Mouse (Mus musculus) megakaryocyte-erythroid progenitor cell, adult 5-6 weeks (primary cell): ENCODE data around the gene Tlnrd1. TPM values are rescaled to one million over a fixed set of nuclear protein-coding genes. Genes with fewer than 3 reads are reported as not detected.

ENCODE experiments used
- ATAC-seq: replicated peaks from 2 replicates; pipeline ENCODE4 v1.8.0; 2016; ENCODE audit warnings: mild to moderate bottlenecking, inconsistent platforms; ENCODE audit not compliant: severe bottlenecking, poor library complexity, low FRiP score, low TSS enrichment
- total RNA-seq, 2 experiments: library from RNA; stranded (forward) in 1 of 2; stranded (reverse) in 1 of 2; fragments of 200-1000, 215-1000 nt in 1 of 2; fragments of >200 nt in 1 of 2; fragmentation: Nextera tagmentation in 1 of 2; gene quantifications; 2 replicates each; pipeline ENCODE4 v1.2.3; 2014 to 2017

Tlnrd1 gene
- total RNA-seq, 2 experiments from 2014 or later = 7.8 to 11.3 TPM

DNA sequence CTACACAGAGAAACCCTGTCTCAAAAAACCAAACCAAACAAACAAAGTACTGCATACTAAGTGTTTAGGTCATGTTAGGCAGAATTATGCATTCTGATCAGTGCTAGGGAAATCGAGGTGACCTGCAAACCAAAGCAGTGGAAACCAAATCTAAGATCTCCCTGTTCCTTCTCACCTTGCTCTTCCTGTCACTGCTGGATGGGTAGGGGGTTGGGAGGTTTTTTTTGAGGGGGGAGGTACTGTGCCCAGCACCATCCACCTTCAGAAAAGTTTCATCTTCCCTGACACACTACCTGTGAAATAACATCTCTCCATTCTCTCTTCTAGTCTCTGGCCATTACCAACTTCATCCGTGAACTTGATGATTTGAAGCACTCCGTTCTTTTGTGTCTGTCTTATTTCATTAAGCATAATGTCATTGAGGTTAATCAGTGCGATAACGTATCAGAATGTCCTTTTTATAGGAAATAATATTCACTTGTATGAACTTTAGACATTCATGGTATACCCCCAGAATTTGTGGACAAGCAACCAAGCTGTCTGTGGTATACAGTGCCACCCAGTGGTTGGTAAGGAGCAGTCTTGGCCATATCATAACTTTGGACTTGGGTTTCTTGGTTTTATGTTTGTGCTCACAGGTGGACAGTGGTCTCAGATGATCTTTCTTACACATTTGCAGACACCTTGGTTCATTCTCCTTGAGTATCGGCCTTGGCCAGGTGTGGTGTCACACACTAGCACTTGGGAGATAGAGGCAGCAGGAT, 2.4 kb upstream of the Tlnrd1 start:
- no peak for ATAC-seq

DNA sequence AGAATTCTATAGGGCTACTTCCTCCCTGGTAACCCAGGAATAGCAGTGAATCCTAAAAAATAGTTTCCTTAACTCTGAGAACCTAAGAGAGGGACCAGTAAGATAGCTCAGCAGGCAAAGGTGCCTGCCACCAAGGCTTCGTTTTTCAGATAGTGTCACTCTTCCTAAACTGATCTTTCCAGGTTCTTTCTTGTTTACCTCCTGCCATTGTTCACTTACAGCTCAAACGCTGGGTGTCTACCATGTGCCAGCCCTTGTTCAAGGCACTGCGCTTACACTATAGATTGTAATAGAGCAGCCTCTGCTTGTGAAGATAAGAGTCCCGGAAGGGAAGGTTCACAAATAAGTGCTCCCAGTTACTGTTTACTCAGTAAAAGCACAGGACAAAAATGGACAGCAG, 1.7 kb upstream of the Tlnrd1 start:
- peak; percentile 63 for ATAC-seq

DNA sequence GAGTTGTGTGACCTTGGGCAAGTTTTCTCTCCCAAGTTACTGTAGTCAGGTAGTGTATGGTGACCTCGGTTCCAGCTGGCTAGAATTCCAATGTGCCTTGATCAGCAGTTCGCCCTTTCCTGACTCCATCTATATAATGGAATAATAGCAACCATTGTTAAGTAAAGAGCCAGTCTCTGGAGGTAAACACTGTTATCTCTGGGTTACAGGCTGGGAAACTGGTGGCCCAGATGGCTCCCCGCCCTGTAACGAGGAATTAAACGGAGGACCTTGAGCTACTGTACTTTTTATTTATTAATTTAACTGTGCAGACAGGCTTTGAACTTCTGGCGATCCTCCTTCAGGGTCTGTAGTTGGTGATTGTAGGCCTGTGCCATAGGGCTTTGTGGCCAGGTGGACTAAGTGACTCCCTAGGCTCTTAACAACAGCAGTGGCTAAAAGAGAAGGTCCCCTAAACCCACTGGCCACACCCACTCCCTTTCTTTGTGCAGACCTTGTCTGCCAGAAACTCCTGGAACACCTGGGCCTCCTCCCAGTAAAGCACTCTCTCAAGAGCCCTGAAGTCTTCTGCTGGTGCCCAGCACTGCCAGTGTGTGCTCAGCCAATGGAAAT, 922 bp upstream of the Tlnrd1 start:
- ATAC-seq = peak; percentile 48

DNA sequence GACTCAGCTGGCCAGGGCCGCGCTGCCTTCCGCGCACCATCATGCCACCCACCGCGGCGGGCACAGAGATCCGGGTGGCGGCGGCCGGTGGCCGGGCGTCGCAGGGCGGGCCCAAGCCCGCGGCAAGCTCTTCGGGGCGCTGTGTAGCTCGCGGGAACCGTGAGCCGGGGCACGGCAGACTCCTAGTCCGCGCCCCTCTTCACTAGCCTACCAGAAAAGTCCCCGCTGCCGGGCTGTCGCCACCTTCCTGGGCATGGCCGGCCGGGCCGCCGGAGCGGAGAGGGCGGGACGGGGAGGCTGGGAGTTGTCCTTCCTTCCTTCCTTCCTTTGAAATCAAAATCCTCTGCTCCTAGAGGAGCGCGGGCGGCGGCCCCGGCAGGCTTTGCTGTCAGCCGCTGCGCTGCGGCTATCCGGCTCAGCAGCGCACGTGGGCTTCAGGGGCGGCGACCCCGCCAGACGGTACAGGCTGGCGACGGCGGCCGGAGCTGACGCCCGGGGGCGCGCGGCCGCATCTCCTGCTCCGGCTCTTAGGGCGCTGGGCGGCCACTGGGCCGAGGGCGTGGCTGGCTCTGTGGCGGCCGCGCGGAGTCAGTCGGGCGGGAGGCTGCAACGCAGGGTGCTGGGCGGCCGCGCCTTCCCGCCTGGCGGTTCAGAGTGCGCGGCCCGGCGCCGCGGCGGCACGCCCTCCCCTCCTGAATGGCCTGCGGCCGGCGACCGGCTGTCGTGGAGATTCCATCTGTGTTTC, 657 bp downstream of the Tlnrd1 start:
- ATAC-seq = peak; percentile 15

DNA sequence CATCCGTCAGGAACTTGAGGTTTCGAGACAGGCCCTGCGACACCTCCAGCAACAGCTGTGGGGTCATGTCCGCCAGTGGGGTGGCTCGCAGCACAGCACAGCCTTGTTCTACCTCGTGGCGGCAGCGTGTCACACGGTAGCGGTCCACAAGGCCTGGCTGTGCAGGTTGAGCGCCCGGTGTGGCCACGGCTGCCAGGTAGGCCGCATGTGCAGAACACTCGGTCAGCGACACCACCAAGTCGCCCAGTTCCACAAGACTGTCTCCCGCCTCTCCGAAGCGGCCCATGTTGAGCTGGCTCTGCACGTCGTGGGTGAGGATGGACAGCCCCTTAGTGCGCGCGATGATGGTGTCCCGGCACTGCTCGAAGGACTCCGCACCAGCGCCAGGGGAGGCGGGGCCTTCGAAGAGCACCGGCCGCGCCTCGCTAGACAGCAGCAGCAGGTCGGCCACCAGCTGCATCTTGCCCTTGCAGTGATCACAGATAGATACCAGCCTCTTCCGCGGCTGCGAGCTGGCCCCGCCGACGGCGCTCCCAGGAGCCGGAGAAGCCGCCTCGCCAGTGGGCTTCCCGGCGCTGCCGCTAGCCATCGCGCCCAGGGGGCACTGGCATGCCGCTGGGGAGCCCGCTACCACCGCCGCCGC, 1.4 kb downstream of the Tlnrd1 start:
- peak; percentile 40 for ATAC-seq

DNA sequence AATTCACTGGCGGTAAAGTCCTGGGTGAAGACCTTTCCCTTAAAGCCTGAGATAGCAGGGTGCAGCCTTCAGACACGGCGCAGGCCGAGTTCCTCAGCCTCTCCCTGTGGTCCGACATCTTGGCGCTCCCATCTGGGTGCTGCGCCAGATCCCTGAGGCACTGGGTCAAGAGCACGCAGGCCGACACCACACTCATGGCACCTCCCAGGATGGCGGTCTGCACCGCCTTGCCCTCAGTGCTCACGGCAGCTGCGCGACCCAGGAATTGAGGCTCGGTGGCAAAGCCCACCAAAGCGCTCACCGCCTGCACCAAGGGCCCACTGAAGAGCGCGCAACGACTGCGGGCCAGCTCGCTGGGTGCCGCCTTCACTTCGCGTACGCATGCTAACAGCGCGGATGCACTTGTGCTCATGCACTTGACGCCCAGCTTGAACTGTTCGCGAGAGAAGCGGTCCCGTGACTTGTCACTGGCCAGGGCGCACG, 1.9 kb downstream of the Tlnrd1 start:
- ATAC-seq = no peak

DNA sequence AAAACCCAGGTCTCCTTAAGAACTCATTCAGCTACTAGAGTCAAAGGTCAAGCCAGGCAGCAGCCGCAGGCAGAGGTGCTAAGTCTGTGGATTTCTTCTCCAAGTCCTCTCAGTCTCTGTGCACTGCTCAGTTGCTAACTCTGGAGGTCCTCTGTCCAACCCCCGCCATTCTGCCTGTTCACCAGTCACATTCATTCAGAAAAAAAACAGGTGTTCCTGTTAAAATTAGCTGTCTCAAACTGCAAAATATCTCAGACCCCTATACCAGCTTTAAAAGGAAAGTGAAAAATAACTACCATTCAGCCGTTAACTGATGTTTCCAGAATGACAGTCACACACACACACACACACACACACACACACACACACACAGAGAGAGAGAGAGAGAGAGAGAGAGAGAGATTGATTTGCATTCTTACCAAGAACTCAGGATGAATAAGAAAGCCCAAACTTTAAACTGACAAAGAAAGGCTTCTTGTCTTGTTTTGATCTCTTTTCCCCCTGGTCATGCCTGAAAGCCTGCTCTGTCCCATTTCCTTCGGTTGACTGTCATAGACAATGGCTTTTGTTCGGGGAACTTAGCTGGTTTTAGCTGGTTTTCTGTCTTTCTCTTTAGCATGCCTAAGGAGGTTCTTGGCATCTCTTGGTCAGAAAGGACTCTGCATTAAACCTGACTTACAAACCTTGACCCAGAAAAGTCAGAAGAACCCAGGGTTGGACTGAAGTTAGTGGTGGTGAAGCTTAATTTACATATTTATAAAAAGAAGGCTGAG, 5.2 kb downstream of the Tlnrd1 start:
- ATAC-seq = no peak

DNA sequence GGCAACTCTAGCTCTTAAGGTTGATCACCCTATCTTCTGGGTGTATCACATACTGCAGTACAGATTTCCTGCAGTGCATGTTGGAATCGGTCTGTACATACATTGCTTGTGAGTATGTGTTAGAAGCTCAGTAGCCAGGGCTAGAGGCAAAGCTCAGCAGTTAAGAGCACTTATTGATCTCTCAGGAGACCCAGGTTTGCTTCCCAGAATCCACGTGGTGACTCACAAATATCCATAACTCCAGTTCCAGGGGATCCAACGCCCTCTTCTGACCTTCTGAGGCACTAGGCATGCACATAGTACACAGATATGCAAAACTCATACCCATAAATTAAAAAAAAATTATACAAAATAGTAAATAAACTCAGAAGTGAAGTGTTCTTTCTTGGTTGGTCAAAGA, 7.0 kb downstream of the Tlnrd1 start:
- no peak for ATAC-seq

DNA sequence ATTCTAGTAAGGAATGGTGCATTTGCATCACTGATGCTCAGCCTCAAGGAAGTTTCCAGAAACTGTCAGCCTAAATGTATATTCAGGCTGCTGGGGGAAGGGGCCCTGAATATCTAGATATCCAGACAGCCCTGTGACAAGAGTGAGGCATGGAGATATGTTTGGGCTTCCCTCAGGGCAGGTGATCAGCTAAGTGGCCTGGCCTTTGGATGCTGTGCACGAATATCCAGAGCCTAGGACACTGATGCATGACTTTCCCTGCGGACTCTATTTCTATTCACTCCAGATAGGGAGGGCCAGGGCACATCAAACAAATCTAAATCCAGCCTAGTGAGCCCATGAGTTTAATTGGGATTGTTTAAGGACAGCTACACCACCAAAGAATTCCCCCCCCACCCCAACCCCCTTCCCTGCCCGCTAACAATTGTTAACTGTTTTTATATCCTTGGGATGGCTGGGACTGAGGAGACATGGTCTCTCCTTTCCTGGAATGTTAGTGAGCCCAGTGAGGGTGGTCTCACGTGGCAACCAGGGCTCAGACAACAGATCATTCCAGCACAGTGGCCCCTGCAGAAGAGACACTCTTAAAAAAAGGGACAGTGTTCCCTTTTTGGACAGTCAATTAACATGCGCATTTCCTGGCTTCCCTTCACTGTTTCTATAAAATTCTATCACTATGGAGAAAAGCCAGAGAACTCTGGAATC, 14.1 kb downstream of the Tlnrd1 start:
- ATAC-seq = no peak

DNA sequence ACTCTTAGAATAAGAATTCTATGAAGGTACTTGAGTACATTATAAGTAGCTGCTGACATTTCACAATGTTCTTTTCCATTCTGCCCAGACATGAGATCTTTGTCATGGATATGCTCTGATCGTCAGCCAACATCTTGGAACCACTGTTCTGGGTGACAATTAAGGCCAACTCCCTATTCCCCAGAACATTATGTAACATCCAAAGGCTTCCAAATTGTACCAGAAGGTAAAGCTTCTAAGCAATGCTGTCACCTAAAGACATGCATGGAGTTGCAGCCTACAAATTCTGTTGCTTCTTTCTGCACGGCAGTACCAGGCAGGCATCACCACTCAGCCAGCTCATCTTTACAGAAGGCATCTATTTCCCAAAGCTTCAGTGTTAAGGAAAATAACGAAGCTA, 15.9 kb downstream of the Tlnrd1 start:
- no peak for ATAC-seq

DNA sequence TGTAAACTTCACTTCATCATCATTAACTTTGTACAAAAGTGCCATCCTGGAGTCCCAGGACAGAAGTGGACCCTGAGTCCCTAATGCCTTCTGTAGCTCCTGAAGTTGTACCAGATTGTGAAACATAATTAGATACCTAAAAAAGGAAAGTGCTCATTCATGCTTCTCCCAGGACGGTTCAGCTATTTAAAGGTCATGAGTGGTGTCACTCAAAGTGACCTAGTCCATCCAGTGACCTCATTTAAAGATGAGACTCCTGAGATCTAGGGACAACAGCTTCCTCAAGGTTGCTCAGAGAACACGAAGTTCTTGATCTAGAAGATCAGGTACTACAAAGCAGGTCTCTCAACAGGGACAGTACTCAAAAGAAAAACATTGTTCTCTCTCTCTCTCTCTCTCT, 20.6 kb downstream of the Tlnrd1 start:
- ATAC-seq = no peak

DNA sequence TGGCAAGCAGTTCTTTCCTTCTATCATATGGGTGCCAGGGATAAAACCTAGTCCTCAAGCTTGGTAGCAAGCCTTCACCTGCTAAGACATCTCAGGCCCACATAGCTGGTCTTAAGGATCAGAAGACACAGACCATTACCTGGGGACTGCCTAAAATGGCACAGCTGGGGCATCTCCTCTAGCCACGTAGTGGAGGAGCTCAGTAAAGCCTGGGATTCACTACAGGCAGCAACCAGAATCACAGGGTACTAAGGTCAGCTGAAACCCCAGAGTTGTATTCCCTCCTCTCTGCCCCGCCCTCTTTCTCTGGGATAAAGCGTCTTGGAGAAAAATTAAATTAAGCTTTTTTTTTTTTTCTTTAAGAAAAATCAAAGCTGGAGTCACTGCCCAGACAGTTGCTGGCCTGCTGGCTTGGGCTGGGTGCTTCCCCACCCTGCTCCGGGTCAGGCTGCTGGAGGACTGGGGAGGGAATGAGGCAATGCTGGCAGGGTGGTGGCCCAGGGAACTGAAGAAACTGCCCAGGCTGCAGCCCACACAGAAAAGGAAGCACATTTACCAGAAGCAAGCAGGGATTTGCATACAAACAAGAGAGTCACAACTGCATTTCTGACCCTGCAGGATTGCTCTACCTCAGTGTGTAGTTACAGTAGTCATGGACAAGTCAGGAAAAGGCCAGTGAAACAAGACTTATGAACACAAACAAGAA, 24.6 kb downstream of the Tlnrd1 start:
- no peak for ATAC-seq

DNA sequence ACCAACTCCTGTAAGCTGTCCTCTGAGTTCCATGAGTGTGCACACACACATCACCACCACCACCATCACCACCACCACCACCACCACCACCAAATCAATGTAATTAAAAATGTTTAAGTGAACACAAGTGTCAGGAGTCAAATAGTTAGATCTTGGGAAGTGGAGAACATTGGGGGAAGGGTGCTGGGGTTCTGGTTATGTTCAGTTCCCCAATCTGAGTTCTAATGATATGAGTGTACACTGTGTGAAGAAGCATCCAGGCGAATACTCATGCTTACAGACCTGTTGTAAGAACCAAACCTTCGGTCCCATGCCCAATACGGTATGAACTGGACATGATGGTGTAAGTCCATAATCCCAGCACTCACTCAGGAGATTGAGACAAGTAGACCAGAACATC, 26.2 kb downstream of the Tlnrd1 start:
- no peak for ATAC-seq

DNA sequence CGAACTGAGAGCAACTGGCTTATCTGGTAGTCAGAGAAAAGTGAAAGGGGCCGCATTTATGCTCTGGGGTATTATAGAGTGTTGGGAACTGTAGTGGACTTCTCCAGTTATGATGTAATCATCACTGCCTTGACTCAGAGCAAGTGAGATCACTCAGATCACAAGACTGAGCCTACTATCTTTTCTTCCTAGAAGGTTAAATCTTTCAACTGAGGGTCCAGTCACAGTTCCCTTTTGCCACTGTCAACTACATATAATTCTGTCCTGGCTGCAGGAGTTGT, 27.0 kb downstream of the Tlnrd1 start:
- no peak for ATAC-seq

DNA sequence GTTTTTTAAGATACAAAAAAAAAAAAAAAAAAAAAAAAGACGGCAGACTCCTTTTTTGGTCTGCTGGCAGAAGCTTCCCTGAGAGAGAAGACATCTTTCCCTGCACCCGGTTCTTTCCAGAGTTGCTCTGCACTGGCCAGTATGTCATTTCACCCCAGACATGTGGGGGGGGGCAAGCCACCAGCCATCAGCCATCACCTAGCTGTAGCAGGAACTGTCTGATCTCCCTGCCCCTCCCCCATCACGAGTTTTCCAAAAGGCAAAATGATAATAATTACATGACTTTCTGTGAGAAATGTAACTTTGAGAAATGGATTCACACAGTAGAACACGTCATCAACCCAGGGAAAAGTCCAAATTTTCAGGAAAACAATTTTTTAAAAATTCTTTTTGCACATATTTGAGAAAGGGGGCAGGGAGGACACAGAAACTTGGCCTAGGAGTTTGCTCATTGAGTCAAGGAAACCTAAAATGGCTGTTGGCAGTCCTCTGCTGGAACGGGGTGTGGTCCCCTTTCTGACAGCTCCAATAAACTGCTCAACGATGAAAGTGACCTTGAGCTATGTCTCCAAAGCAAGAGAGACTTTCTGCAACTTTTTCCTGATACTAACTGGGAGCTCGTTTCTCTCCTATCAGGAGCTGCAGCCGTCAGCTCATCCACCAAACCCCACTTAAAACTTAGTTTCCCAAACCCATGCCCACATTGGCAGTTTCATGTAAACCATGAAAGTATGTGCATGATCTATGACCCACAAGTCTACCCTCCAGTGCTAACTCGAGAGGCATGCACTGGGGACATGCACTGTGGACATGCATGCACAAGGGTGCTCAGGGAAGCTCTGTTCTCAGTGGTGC, 27.5 kb downstream of the Tlnrd1 start:
- no peak for ATAC-seq

DNA sequence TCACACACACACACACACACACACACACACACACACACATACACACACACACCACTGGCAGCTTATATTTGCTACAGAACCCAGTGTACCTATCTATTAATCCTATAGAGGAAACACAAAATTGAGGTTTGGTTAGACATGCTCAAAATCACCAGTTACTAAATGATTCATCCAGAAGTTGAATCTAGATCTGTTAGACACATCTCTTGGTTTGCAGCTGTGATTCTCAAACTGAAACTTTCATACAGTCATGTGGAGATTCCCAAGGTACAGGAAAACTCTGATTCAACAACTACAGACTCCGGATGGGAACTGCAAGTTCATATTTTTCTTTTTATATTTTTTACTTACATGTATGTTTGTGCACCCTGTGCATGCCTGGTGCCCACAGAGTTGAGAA, 28.9 kb downstream of the Tlnrd1 start:
- no peak for ATAC-seq
